In genomic region chrX:160390464-160390956, GRCm38 (mm10) we compare ENCODE assay signal across 8 mouse cellular contexts. TPM values are rescaled to one million over a fixed set of nuclear protein-coding genes. Genes with fewer than 3 reads are reported as not detected.
DNase-seq lines count a peak whose midpoint lies in the region; ATAC-seq lines count a peak whose summit lies in the region.

Adgrg2 (plus strand) TSS chrX:160390690.

- 14% methylated on average over 40 of the region's 42 CpGs for WGBS in heart, embryonic 14.5 days
- 17% methylated on average over 36 of the region's 42 CpGs for WGBS in midbrain, embryonic 11.5 days

- H3K27me3 ChIP-seq in megakaryocyte, embryonic 14.5 days (replicated peaks) = peaks cover 32% of the 10 kb centered on the region
- H3K27me3 ChIP-seq in heart, embryonic 14.5 days (ENCODE audit: control insufficient read depth, insufficient read depth, low read length) = no peaks in the 10 kb centered on the region; the same call in 1 of the 2 replicates
- peaks cover 21% of the 10 kb centered on the region for H3K27me3 ChIP-seq in midbrain, embryonic 11.5 days (ENCODE audit: control insufficient read depth, insufficient read depth, low read length)

- peak within 1 kb of the TSS; percentile 80 for H3K4me2 ChIP-seq in heart, embryonic 14.5 days (ENCODE audit: low read length)
- H3K4me2 ChIP-seq in midbrain, embryonic 11.5 days = peak within 1 kb of the TSS; percentile 62

- peak within 1 kb of the TSS; percentile 82 for H3K4me3 ChIP-seq in megakaryocyte, embryonic 14.5 days (replicated peaks)
- peak within 1 kb of the TSS; percentile 36 to 49 for H3K4me3 ChIP-seq in heart, embryonic 14.5 days (ENCODE audit: control insufficient read depth in 1 of 2, insufficient read depth in 1 of 2, low read depth in 1 of 2, low read length in 2 of 2)
- peak within 1 kb of the TSS; percentile 39 for H3K4me3 ChIP-seq in midbrain, embryonic 11.5 days (ENCODE audit: low read depth, low read length)

- H3K4me1 ChIP-seq in megakaryocyte, embryonic 14.5 days = peaks cover 5% of the 10 kb centered on the region; the same call in 1 of the 2 replicates
- H3K4me1 ChIP-seq in heart, embryonic 14.5 days (ENCODE audit: control insufficient read depth in 2 of 2, insufficient read depth in 2 of 2, low read length in 2 of 2) = no peaks in the 10 kb centered on the region
- H3K4me1 ChIP-seq in midbrain, embryonic 11.5 days (ENCODE audit: control insufficient read depth, insufficient read depth, low read length) = no peaks in the 10 kb centered on the region

- no peaks in the 10 kb centered on the region for H3K36me3 ChIP-seq in megakaryocyte, embryonic 14.5 days (replicated peaks; ENCODE audit: low read length)
- no peaks in the 10 kb centered on the region for H3K36me3 ChIP-seq in heart, embryonic 14.5 days (ENCODE audit: control insufficient read depth, insufficient read depth, low read length)
- no peaks in the 10 kb centered on the region for H3K36me3 ChIP-seq in midbrain, embryonic 11.5 days (ENCODE audit: control insufficient read depth, insufficient read depth, low read length)

- H3K9me3 ChIP-seq in megakaryocyte, embryonic 14.5 days = 0 out of 2 replicates have a peak, but pooled peaks cover 8% of the 10 kb centered on the region
- no peaks in the 10 kb centered on the region for H3K9me3 ChIP-seq in heart, embryonic 14.5 days (ENCODE audit: control insufficient read depth, low read length)
- no peaks in the 10 kb centered on the region for H3K9me3 ChIP-seq in midbrain, embryonic 11.5 days (ENCODE audit: control insufficient read depth, low read length)

- peak; percentile 0 for DNase-seq in embryo, embryonic 11.5 days (ENCODE audit: low read depth, low spot score)
- peak; percentile 31 to 54 for DNase-seq in kidney, postnatal 4 days
- DNase-seq in midbrain, embryonic 11.5 days (ENCODE audit: low spot score, missing footprints) = peak; percentile 90
- DNase-seq in testis, postnatal 10 days (ENCODE audit: low spot score) = peak; percentile 41
- DNase-seq in left cerebral cortex, adult 9 months (ENCODE audit: low spot score in 2 of 2) = no peak

- no peak within 1 kb of the TSS for H3K27ac ChIP-seq in heart, embryonic 14.5 days (replicated peaks in 1 of 2; ENCODE audit: control insufficient read depth in 1 of 2, insufficient read depth in 1 of 2, low read depth in 2 of 2, low read length in 2 of 2)
- H3K27ac ChIP-seq in midbrain, embryonic 11.5 days (ENCODE audit: low read depth, low read length) = no peak within 1 kb of the TSS

- no peak; the same call in 1 of the 2 replicates for ATAC-seq in megakaryocyte, adult 5-6 weeks (ENCODE audit: poor library complexity, severe bottlenecking)
- ATAC-seq in heart, embryonic 14.5 days (ENCODE audit: insufficient number of reproducible peaks, insufficient read depth, low FRiP score, low read depth) = peak; percentile 39; the same call in 1 of the 2 replicates
- ATAC-seq in midbrain, embryonic 11.5 days (ENCODE audit: low FRiP score) = peak; percentile 87

- peak within 1 kb of the TSS; percentile 62; the same call in 1 of the 2 replicates for H3K9ac ChIP-seq in heart, embryonic 14.5 days (ENCODE audit: low read length)
- H3K9ac ChIP-seq in midbrain, embryonic 11.5 days (ENCODE audit: low read length) = peak within 1 kb of the TSS; percentile 62

RNA-seq across cellular contexts. Expression of gene Adgrg2, which starts in this region (rescaled TPM):
- not detected in 2 replicates for polyA plus RNA-seq in megakaryocyte, embryonic 14.5 days (2012; ENCODE audit: insufficient read depth, low replicate concordance)
- not detected in 2 replicates for total RNA-seq in megakaryocyte, adult 5-6 weeks (2015)
- not detected in 2 replicates for total RNA-seq in megakaryocyte, adult 5-6 weeks (2017)
- 0.31 and 0.99 TPM in 2 replicates for polyA plus RNA-seq in heart, embryonic 14.5 days (2014; fragmentation: Nextera tagmentation; extraction: Ambion mirVana)
- 0.64 and 1.0 TPM in 2 replicates for polyA plus RNA-seq in midbrain, embryonic 11.5 days (2014; fragmentation: Nextera tagmentation; extraction: Ambion mirVana)

Comparison
In these comparisons a context has a peak if more than half of its experiments do, and no peak if none do; other contexts are left out.
1. Peak in ATAC-seq, H3K4me3 ChIP-seq, H3K9ac ChIP-seq and H3K4me2 ChIP-seq in heart, embryonic 14.5 days; RNA of the gene not detected or under 1 TPM.
2. DNase-seq: peak in embryo, embryonic 11.5 days (single experiment), kidney, postnatal 4 days (2 of 2), midbrain, embryonic 11.5 days (single experiment) and testis, postnatal 10 days (single experiment); none in left cerebral cortex, adult 9 months (0 of 2).
3. Peak in every context shown above with its lines, with median percentiles within 50 percentile points of each other: H3K4me3 ChIP-seq.